Mouse (Mus musculus) lung, embryonic 15.5 days (tissue): ENCODE data around the gene Pctp. TPM values are rescaled to one million over a fixed set of nuclear protein-coding genes. Genes with fewer than 3 reads are reported as not detected.

Experiments used
- ATAC-seq: fragments of 200-750 bp; cut with Nextera tagmentation; 2 replicates; pipeline ENCODE4 v1.8.0; 2017; ENCODE audit warnings: moderate number of reproducible peaks, borderline replicate concordance; ENCODE audit not compliant: low FRiP score, low TSS enrichment; ENCODE audit errors: extremely low read depth
- H3K27ac ChIP-seq: fragments of 300-500 bp; sonication (generic); 2 replicates; pipeline ENCODE4 v1.5.1; 2015; ENCODE audit warnings: moderate library complexity, mild to moderate bottlenecking, inconsistent platforms
- H3K27me3 ChIP-seq: fragments of 300-500 bp; sonication (generic); 2 replicates; pipeline ENCODE4 v1.6.1; 2015; ENCODE audit warnings: inconsistent platforms
- H3K36me3 ChIP-seq: fragments of 300-500 bp; sonication (generic); 2 replicates; pipeline ENCODE4 v1.6.1; 2015; ENCODE audit warnings: inconsistent platforms
- H3K4me1 ChIP-seq: fragments of 300-500 bp; sonication (generic); 2 replicates; pipeline ENCODE4 v1.6.1; 2015; ENCODE audit warnings: inconsistent platforms
- H3K4me2 ChIP-seq: fragments of 300-500 bp; sonication (generic); 2 replicates; pipeline ENCODE4 v1.6.1; 2015; ENCODE audit warnings: inconsistent platforms, mild to moderate bottlenecking, moderate library complexity
- H3K4me3 ChIP-seq: fragments of 300-500 bp; sonication (generic); 2 replicates; pipeline ENCODE4 v1.5.1; 2015; ENCODE audit warnings: mild to moderate bottlenecking, inconsistent platforms
- H3K9ac ChIP-seq: fragments of 300-500 bp; sonication (generic); 2 replicates; pipeline ENCODE4 v1.6.1; 2015; ENCODE audit warnings: inconsistent platforms
- H3K9me3 ChIP-seq: fragments of 300-500 bp; sonication (generic); 2 replicates; pipeline ENCODE4 v1.6.1; 2016; ENCODE audit warnings: inconsistent platforms
- WGBS: fragments of 180-500 bp; shearing (Covaris S2); methylation state at CpG from one replicate; pipeline ENCODE4 v1.1.7; 2015; 5-methylcytosine and 5-hydroxymethylcytosine counted together
- polyA plus RNA-seq: library from polyadenylated mRNA; unstranded; fragments of >200 nt; fragmentation: Nextera tagmentation; extraction: Ambion mirVana; gene quantifications from 2 replicates; pipeline ENCODE4 v1.2.1, GENCODE M21; 2015

The Pctp gene
- polyA plus RNA-seq, result 10.8 and 11.6 TPM in 2 replicates

GRCm38 (mm10) chr11:90002231-90002986, at the start of gene Pctp:
Gene Pctp (minus strand): TSS chr11:90002894.
- H3K9ac ChIP-seq, result peak within 1 kb of the TSS; percentile 51
- H3K9me3 ChIP-seq, result no peaks in the 10 kb centered on the region
- H3K27ac ChIP-seq, result peak within 1 kb of the TSS; percentile 44; the same call in 1 of the 2 replicates
- 8% methylated on average over 35 of the region's 35 CpGs for WGBS
- peaks cover 10% of the 10 kb centered on the region for H3K4me1 ChIP-seq
- H3K36me3 ChIP-seq, result no peaks in the 10 kb centered on the region
- ATAC-seq, result peak; percentile 92
- peak within 1 kb of the TSS; percentile 73 for H3K4me2 ChIP-seq
- H3K4me3 ChIP-seq, result peak within 1 kb of the TSS; percentile 53
- H3K27me3 ChIP-seq, result no peaks in the 10 kb centered on the region

DNA sequence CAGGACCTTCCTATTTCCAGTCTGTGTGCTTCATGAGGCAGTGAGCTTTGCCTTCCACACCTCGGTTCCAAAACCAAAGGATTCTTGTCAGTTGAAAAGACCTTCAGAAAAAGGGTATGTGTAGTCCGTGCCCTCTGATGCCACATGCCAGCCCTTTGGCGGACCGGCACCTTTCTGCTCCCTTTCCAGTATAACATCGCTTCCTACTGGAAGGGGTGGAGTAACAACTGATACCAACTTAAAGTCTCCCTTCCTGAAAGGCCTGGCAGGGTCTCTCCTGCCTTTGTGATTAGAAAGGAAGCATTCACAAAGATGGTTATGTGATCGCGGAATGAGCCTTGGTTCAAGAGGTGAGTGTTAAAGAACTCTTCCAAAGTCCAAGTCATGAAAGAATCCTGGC, 47.3 kb upstream of the Pctp start:
- ATAC-seq, result no peak
- H3K36me3 ChIP-seq, result no peaks in the 10 kb centered on the region
- H3K27ac ChIP-seq, result no peak overlapping the region
- H3K27me3 ChIP-seq, result no peaks in the 10 kb centered on the region
- H3K4me1 ChIP-seq, result peaks cover 20% of the 10 kb centered on the region
- WGBS, result 84% methylated on average over 7 of the region's 7 CpGs
- no peak overlapping the region for H3K4me2 ChIP-seq
- H3K9ac ChIP-seq, result no peak overlapping the region
- no peaks in the 10 kb centered on the region for H3K9me3 ChIP-seq
- H3K4me3 ChIP-seq, result no peak overlapping the region

- WGBS, result 42% methylated on average over 9 of the region's 9 CpGs
- no peak for ATAC-seq
- Histone ChIP-seq H3K9ac (no peak overlapping the region), H3K9me3 (no peaks in the 10 kb centered on the region), H3K36me3 (no peaks in the 10 kb centered on the region), H3K27me3 (no peaks in the 10 kb centered on the region), H3K4me3 (no peak overlapping the region), H3K4me2 (no peak overlapping the region), H3K4me1 (peaks cover 15% of the 10 kb centered on the region), H3K27ac (no peak overlapping the region)
These were observed 44.6 kb upstream of the Pctp start for GRCm38 (mm10) chr11:90047271-90047670.

DNA sequence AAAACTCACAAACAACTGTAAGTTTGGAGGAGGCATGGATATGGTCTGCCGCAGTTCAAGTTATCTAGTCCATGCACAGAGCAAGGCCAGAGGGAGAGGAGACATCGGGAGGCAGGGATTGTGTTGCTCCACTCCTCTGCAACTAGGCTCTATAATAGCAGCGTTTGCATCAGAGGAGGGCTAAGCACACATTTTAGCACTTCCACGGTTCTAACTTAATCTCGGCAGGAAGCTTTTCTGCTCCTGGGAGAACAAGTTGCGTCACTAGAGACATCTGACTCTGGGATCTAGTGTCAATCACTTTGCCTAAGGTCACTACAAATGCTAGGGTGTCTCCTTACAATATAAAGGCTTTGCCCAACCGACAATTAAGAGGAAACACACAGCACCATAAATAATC, 43.5 kb upstream of the Pctp start:
- Histone ChIP-seq H3K36me3 (no peaks in the 10 kb centered on the region), H3K4me3 (no peak overlapping the region), H3K27me3 (no peaks in the 10 kb centered on the region), H3K9ac (no peak overlapping the region), H3K4me1 (peaks cover 15% of the 10 kb centered on the region), H3K4me2 (no peak overlapping the region), H3K9me3 (no peaks in the 10 kb centered on the region), H3K27ac (no peak overlapping the region)
- WGBS, result 50% methylated on average over 7 of the region's 7 CpGs
- no peak for ATAC-seq

- Histone ChIP-seq H3K9me3 (no peaks in the 10 kb centered on the region), H3K36me3 (no peaks in the 10 kb centered on the region), H3K27me3 (no peaks in the 10 kb centered on the region), H3K4me1 (peaks cover 15% of the 10 kb centered on the region), H3K4me3 (no peak overlapping the region), H3K4me2 (no peak overlapping the region), H3K27ac (no peak overlapping the region), H3K9ac (no peak overlapping the region)
- ATAC-seq, result no peak
- 42% methylated on average over 4 of the region's 4 CpGs for WGBS
These were observed 41.8 kb upstream of the Pctp start for GRCm38 (mm10) chr11:90044459-90044858.

DNA sequence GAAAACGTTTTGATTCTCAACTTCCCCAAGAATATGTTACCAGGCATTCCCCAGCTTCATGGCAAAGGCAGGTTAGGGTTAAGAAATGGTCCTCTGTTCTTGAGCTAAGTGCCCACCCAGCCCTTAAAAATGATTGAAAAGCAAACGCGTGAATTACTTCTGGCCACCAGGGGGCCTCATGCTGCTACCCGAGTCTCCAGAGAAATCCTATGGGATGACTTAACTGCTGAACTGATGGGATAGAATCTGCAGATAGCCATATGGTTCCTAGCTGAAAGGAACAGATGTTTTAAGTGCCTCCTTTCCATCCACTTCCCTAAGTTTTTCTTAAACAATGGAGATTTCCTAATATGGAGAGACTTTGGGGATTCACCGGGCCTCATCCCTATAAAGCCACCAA, 35.3 kb upstream of the Pctp start:
- peaks cover 4% of the 10 kb centered on the region for H3K36me3 ChIP-seq

DNA sequence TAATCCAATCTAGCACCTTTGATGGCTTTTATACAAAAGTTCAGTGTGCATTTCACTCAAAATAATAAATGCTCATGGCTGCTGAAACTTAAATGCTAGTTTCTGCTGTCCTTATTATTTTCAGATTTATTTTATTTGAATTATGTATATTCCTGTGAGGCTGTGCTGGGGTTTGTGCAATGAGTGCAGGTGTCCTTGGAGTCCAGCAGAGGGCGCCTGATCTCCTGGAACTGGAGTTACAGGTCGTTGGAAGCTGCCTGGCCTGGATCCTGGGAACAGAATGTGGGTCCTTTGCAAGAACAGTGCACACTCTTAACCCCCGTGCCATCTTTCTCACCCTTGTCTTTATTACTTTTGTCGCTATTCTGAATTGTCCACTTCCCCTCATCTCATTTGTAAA, 33.7 kb upstream of the Pctp start:
- Histone ChIP-seq H3K4me2 (no peak overlapping the region), H3K9ac (no peak overlapping the region), H3K27me3 (no peaks in the 10 kb centered on the region), H3K27ac (no peak overlapping the region), H3K4me3 (no peak overlapping the region), H3K36me3 (peaks cover 4% of the 10 kb centered on the region), H3K9me3 (0 out of 2 replicates have a peak, but pooled peaks cover 2% of the 10 kb centered on the region), H3K4me1 (peaks cover 18% of the 10 kb centered on the region)
- no peak for ATAC-seq
- 84% methylated on average over 4 of the region's 4 CpGs for WGBS

More for the DNA sequence above, 35.3 kb upstream of the Pctp start:
- Histone ChIP-seq H3K4me1 (peaks cover 14% of the 10 kb centered on the region), H3K9me3 (0 out of 2 replicates have a peak, but pooled peaks cover 2% of the 10 kb centered on the region), H3K27me3 (no peaks in the 10 kb centered on the region), H3K9ac (no peak overlapping the region), H3K4me2 (no peak overlapping the region), H3K27ac (no peak overlapping the region), H3K4me3 (no peak overlapping the region)
- WGBS, result 19% methylated on average over 5 of the region's 5 CpGs
- no peak for ATAC-seq

DNA sequence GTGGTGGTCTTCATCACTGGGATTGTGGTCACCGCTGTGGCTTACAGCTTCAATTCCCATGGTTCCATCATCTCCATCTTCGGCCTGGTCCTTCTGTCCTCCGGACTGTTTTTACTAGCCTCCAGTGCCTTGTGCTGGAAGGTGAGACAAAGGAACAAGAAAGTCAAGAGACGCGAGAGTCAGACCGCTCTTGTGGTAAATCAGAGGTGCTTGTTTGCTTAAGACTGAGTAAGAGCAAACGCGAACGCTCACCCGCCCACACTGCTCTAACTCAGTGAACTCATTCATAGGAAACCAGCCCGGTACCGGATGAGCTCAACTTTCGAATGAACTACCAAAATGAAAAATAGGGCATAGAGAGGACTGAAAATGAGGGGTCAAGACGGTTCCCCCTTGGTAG, 32.8 kb upstream of the Pctp start:
- H3K9ac ChIP-seq, result no peak overlapping the region
- 0 out of 2 replicates have a peak, but pooled peaks cover 2% of the 10 kb centered on the region for H3K9me3 ChIP-seq
- ATAC-seq, result no peak
- 0 out of 2 replicates have a peak overlapping the region, but pooled peaks have one; percentile 4 for H3K4me2 ChIP-seq
- H3K36me3 ChIP-seq, result peaks cover 4% of the 10 kb centered on the region
- no peak overlapping the region for H3K27ac ChIP-seq
- peaks cover 24% of the 10 kb centered on the region for H3K4me1 ChIP-seq
- no peaks in the 10 kb centered on the region for H3K27me3 ChIP-seq
- WGBS, result 53% methylated on average over 14 of the region's 14 CpGs
- no peak overlapping the region for H3K4me3 ChIP-seq

DNA sequence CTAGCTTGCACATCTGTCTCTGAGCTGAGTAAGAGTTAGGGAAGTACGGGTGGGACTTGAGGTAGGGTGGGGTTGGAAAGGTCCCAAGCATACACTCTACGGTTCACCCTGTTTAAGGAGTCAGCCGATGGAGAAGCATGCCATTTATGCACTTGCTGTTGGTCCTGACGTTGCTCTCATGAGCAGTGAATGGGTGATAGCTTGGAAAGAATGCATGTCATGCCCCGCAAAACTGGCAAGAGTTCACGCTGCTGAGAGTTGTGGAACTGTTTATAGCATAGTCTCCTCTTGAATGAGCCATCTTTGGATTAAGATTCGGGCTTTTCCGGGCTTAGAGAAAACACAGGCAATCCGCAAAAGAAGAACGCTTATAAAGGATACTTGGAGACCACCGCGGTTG, 32.0 kb upstream of the Pctp start:
- Histone ChIP-seq H3K4me3 (no peak overlapping the region), H3K36me3 (peaks cover 4% of the 10 kb centered on the region), H3K4me2 (no peak overlapping the region), H3K27ac (no peak overlapping the region), H3K9me3 (0 out of 2 replicates have a peak, but pooled peaks cover 2% of the 10 kb centered on the region), H3K9ac (no peak overlapping the region), H3K27me3 (no peaks in the 10 kb centered on the region), H3K4me1 (peaks cover 30% of the 10 kb centered on the region)
- 77% methylated on average over 12 of the region's 12 CpGs for WGBS
- no peak for ATAC-seq

DNA sequence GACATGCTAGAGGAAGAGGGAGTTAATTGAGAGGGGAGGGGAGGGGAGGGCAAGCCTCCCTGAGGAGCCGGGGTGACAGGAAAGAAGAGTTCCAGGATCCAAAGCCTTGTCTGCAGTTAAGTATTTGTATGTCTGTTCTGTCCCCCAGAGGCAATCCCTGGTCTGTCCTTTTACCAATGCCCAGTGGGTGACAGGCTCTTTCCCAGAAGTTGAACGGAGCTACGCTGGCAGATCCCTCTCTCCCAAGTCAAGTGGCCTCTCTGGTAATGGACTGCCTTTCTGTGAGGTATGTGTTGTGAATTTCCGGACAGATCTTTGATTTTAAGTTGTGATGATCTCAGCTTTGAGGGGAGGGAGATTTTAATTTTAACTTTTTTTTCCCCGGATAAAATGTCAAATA, 30.7 kb upstream of the Pctp start:
- peaks cover 37% of the 10 kb centered on the region for H3K4me1 ChIP-seq
- 29% methylated on average over 5 of the region's 5 CpGs for WGBS
- peak overlapping the region; percentile 45 for H3K4me3 ChIP-seq
- 0 out of 2 replicates have a peak, but pooled peaks cover 2% of the 10 kb centered on the region for H3K9me3 ChIP-seq
- no peak for ATAC-seq
- no peaks in the 10 kb centered on the region for H3K27me3 ChIP-seq
- H3K36me3 ChIP-seq, result peaks cover 4% of the 10 kb centered on the region
- no peak overlapping the region for H3K27ac ChIP-seq
- H3K9ac ChIP-seq, result peak overlapping the region; percentile 22; the same call in 1 of the 2 replicates
- peak overlapping the region; percentile 54 for H3K4me2 ChIP-seq

DNA sequence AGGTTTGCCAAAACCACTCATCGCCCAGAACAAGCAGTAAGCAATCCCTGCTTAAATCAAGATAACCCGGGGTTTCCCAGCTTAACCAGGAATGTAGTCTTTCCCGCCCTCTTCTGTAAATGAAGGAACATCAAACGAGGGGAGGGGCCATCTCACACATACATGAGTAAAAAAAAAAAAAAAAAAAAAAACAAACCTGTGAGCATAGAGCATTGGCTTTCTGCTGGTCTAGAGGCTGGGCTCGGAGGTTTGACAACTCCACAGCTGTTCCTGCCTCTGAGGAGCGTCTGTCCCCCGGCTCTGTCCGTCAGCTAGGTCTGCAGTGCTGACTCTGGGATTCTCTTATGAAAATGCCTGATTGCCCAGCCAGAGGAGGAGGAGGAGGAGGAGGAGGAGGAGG, 30.1 kb upstream of the Pctp start:
- Histone ChIP-seq H3K27ac (no peak overlapping the region), H3K9ac (peak overlapping the region; percentile 22; the same call in 1 of the 2 replicates), H3K4me1 (peaks cover 37% of the 10 kb centered on the region), H3K27me3 (no peaks in the 10 kb centered on the region), H3K4me3 (peak overlapping the region; percentile 45), H3K36me3 (peaks cover 4% of the 10 kb centered on the region), H3K4me2 (peak overlapping the region; percentile 54), H3K9me3 (0 out of 2 replicates have a peak, but pooled peaks cover 2% of the 10 kb centered on the region)
- WGBS, result 7% methylated on average over 8 of the region's 8 CpGs
- ATAC-seq, result no peak

DNA sequence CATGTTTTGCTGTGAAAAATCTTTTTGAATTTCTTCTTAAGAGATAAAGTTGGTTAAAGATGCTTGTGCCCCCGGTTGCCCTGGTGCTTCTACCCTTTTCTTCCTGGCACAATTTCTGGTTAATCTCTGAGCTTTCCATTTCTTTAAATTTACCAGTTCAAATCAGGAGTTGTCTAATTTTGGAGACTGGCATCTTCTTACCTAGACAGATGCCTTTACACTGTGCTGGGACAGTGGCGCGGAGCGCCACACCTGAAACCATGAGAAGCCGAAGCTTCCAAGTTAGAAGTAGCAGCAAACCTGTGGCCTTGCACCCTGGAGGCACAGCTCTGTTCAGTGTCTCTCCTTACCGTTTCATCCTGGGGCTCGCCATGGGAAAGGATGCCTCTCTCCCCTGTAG, 28.4 kb upstream of the Pctp start:
- H3K36me3 ChIP-seq, result no peaks in the 10 kb centered on the region; the same call in 1 of the 2 replicates
- peak overlapping the region; percentile 36 for H3K9ac ChIP-seq
- peaks cover 47% of the 10 kb centered on the region for H3K4me1 ChIP-seq
- 34% methylated on average over 7 of the region's 7 CpGs for WGBS
- H3K4me3 ChIP-seq, result peak overlapping the region; percentile 45
- no peaks in the 10 kb centered on the region for H3K9me3 ChIP-seq
- no peak for ATAC-seq
- H3K4me2 ChIP-seq, result peak overlapping the region; percentile 54
- H3K27me3 ChIP-seq, result no peaks in the 10 kb centered on the region
- H3K27ac ChIP-seq, result no peak overlapping the region
